Mouse (Mus musculus): ENCODE data around the gene BC037034. TPM values are rescaled to one million over a fixed set of nuclear protein-coding genes. Genes with fewer than 3 reads are reported as not detected.
A peak's percentile ranks its signal among the peaks of the same experiment; 100 is the strongest.

Gene BC037034
- polyA plus RNA-seq (2021) = 36.9 TPM

GRCm38 (mm10) chr5:138263260-138264206 lies at the start of gene BC037034:
Gene BC037034, minus strand, starts transcription at chr5:138264033.
- ChIA-PET CTCF (no interaction called here), POLR2A (interaction anchor here (1.3 to 3.5 kb wide), 4 partner anchors 8 to 15 kb away, joined by 4 to 12 read pairs (median 8); partner anchors contain the start of genes Gal3st4, Gm43720, Gpc2 and Lamtor4)
- no peaks in the 10 kb centered on the region for H3K27me3 ChIP-seq
- TF ChIP-seq CTCF (IDR thresholded peaks at IDR 0.05) = no peak
- ATAC-seq (peak; percentile 94), DNase-seq (ENCODE audit: low read depth, low spot score) (no peak)
- in situ Hi-C loops (cut with MboI; ENCODE audit: low pct_unique_long_range_greater_than_20kb) = no loop called here

- TF ChIP-seq CTCF (IDR thresholded peaks at IDR 0.05) = no peak
- CTCF ChIA-PET = interaction anchor here (1.2 kb wide), 1 partner anchor 62 kb away, joined by 3 read pairs; no protein-coding TSS in a partner anchor
- in situ Hi-C loops (cut with MboI; ENCODE audit: low pct_unique_long_range_greater_than_20kb) = no loop called here
- H3K27me3 ChIP-seq = peaks cover 4% of the 10 kb centered on the region
- DNase-seq (ENCODE audit: low read depth, low spot score) (no peak), ATAC-seq (no peak)
- POLR2A ChIA-PET = no interaction called here
Observed at GRCm38 (mm10) chr5:138312795-138313194, 49.0 kb upstream of the BC037034 start.

GRCm38 (mm10) chr5:138299613-138300012 lies 35.8 kb upstream of the BC037034 start:
- CTCF ChIA-PET = no interaction called here
- ATAC-seq (no peak), DNase-seq (ENCODE audit: low read depth, low spot score) (no peak)
- in situ Hi-C loops (cut with MboI; ENCODE audit: low pct_unique_long_range_greater_than_20kb) = no loop called here
- no peak for TF ChIP-seq CTCF (IDR thresholded peaks at IDR 0.05)
- H3K27me3 ChIP-seq = peaks cover 9% of the 10 kb centered on the region
- POLR2A ChIA-PET = no interaction called here

- ChIA-PET POLR2A (no interaction called here), CTCF (no interaction called here)
- peaks cover 13% of the 10 kb centered on the region for H3K27me3 ChIP-seq
- ATAC-seq (no peak), DNase-seq (ENCODE audit: low read depth, low spot score) (no peak)
- no peak for TF ChIP-seq CTCF (IDR thresholded peaks at IDR 0.05)
- in situ Hi-C loops (cut with MboI; ENCODE audit: low pct_unique_long_range_greater_than_20kb) = no loop called here
Observed at GRCm38 (mm10) chr5:138294158-138294557, 30.3 kb upstream of the BC037034 start.

- DNase-seq (ENCODE audit: low read depth, low spot score) (no peak), ATAC-seq (no peak)
- CTCF ChIA-PET = no interaction called here
- in situ Hi-C loops (cut with MboI; ENCODE audit: low pct_unique_long_range_greater_than_20kb) = no loop called here
- peaks cover 13% of the 10 kb centered on the region for H3K27me3 ChIP-seq
- POLR2A ChIA-PET = no interaction called here
- TF ChIP-seq CTCF (IDR thresholded peaks at IDR 0.05) = no peak
Observed at GRCm38 (mm10) chr5:138291638-138292037, 27.8 kb upstream of the BC037034 start.

GRCm38 (mm10) chr5:138287861-138288260 lies 24.0 kb upstream of the BC037034 start:
- ChIA-PET POLR2A (no interaction called here), CTCF (interaction anchor here (1.7 kb wide), 1 partner anchor 15 kb away, joined by 4 read pairs; the partner anchor contains the start of gene Gal3st4)
- H3K27me3 ChIP-seq = peaks cover 2% of the 10 kb centered on the region
- DNase-seq (ENCODE audit: low read depth, low spot score) (no peak), ATAC-seq (no peak)
- TF ChIP-seq CTCF (IDR thresholded peaks at IDR 0.05) = peak; percentile 59
- in situ Hi-C loops (cut with MboI; ENCODE audit: low pct_unique_long_range_greater_than_20kb) = loop anchor here (10.0 kb wide), 1 partner anchor 157 kb away; the partner anchor contains the start of gene Zfp157

GRCm38 (mm10) chr5:138283540-138283939 lies 19.7 kb upstream of the BC037034 start:
- TF ChIP-seq CTCF (IDR thresholded peaks at IDR 0.05) = no peak
- CTCF ChIA-PET = interaction anchor here (0.9 kb wide), 2 partner anchors 14 to 374 kb away, joined by 3 to 4 read pairs; no protein-coding TSS in a partner anchor
- DNase-seq (ENCODE audit: low read depth, low spot score) = no peak
- H3K27me3 ChIP-seq = peaks cover 9% of the 10 kb centered on the region
- in situ Hi-C loops (cut with MboI; ENCODE audit: low pct_unique_long_range_greater_than_20kb) = loop anchor here (10.0 kb wide), 1 partner anchor 161 kb away; the partner anchor contains the start of gene Zfp157
- ATAC-seq = no peak
- POLR2A ChIA-PET = no interaction called here

- TF ChIP-seq CTCF (IDR thresholded peaks at IDR 0.05) = no peak
- in situ Hi-C loops (cut with MboI; ENCODE audit: low pct_unique_long_range_greater_than_20kb) = loop anchor here (10.0 kb wide), 1 partner anchor 163 kb away; the partner anchor contains the start of gene Zfp157
- POLR2A ChIA-PET = no interaction called here
- DNase-seq (ENCODE audit: low read depth, low spot score) = no peak
- ATAC-seq = no peak
- H3K27me3 ChIP-seq = peaks cover 9% of the 10 kb centered on the region
- CTCF ChIA-PET = no interaction called here
Observed at GRCm38 (mm10) chr5:138281798-138282197, 18.0 kb upstream of the BC037034 start.

- in situ Hi-C loops (cut with MboI; ENCODE audit: low pct_unique_long_range_greater_than_20kb) = loop anchor here (10.0 kb wide), 1 partner anchor 164 kb away; the partner anchor contains the start of gene Zfp157
- peaks cover 9% of the 10 kb centered on the region for H3K27me3 ChIP-seq
- no peak for TF ChIP-seq CTCF (IDR thresholded peaks at IDR 0.05)
- DNase-seq (ENCODE audit: low read depth, low spot score) (no peak), ATAC-seq (no peak)
- POLR2A ChIA-PET = interaction anchor here (0.6 kb wide), 1 partner anchor 509 kb away, joined by 3 read pairs; no protein-coding TSS in a partner anchor
- CTCF ChIA-PET = no interaction called here
Observed at GRCm38 (mm10) chr5:138280829-138281228, 17.0 kb upstream of the BC037034 start.

GRCm38 (mm10) chr5:138280425-138280768 lies 16.6 kb upstream of the BC037034 start:
- ChIA-PET CTCF (no interaction called here), POLR2A (interaction anchor here (0.6 kb wide), 1 partner anchor 510 kb away, joined by 3 read pairs; no protein-coding TSS in a partner anchor)
- in situ Hi-C loops (cut with MboI; ENCODE audit: low pct_unique_long_range_greater_than_20kb) = loop anchor here (10.0 kb wide), 1 partner anchor 164 kb away; the partner anchor contains the start of gene Zfp157
- ATAC-seq (no peak), DNase-seq (ENCODE audit: low read depth, low spot score) (no peak)
- H3K27me3 ChIP-seq = peaks cover 9% of the 10 kb centered on the region
- TF ChIP-seq CTCF (IDR thresholded peaks at IDR 0.05) = no peak

Measured in Patski (cell line).